Mouse (Mus musculus) left cerebral cortex, adult 18-20 months (tissue): ENCODE results near the gene Hist1h2bq. TPM values are rescaled to one million over a fixed set of nuclear protein-coding genes. Genes with fewer than 3 reads are reported as not detected.
"Not testable (repeated sequence)": the region's sequence is repeated elsewhere in the genome, so short reads cannot be mapped to it uniquely, and the experiment has no call there.

Experiments
- DNase-seq, 2 experiments: peaks; one replicate each; pipeline ENCODE4 v3.0.0; 2021 to 2022; ENCODE audit warnings: low spot score in 2 of 2, mixed read lengths in 1 of 2
- total RNA-seq, 2 experiments: library from RNA; stranded (reverse); gene quantifications; 2 replicates each; pipeline ENCODE4 v1.2.3; 2021

Hist1h2bq gene
- total RNA-seq, 2 experiments from 2014 or later = 23.2 to 34.4 TPM

- no peak for DNase-seq
These were observed 19.3 kb downstream of the Hist1h2bq start for GRCm38 (mm10) chr13:21790601-21791283.

- DNase-seq = no peak
These were observed 20.1 kb downstream of the Hist1h2bq start for GRCm38 (mm10) chr13:21789925-21790324.

- no peak for DNase-seq
These were observed 22.0 kb downstream of the Hist1h2bq start for GRCm38 (mm10) chr13:21787760-21788593.

- DNase-seq = peak; percentile 80 to 85
These were observed 22.9 kb downstream of the Hist1h2bq start, which contains the start of the genes Hist1h2an and Hist1h2bp for GRCm38 (mm10) chr13:21786899-21787629. Hist1h2an (minus strand) TSS chr13:21787218. Hist1h2bp (plus strand) TSS chr13:21787461.

GRCm38 (mm10) chr13:21786189-21786898 lies 23.7 kb downstream of the Hist1h2bq start:
- no peak for DNase-seq

- DNase-seq = no peak
These were observed 25.7 kb downstream of the Hist1h2bq start for GRCm38 (mm10) chr13:21784311-21784710.

- DNase-seq = no peak
These were observed 26.2 kb downstream of the Hist1h2bq start for GRCm38 (mm10) chr13:21783734-21784161.

GRCm38 (mm10) chr13:21783255-21783617 lies 26.8 kb downstream of the Hist1h2bq start, which contains the start of gene Hist1h3i:
Hist1h3i (minus strand) TSS chr13:21783370.
- peak; percentile 60 to 62 for DNase-seq

- not testable (repeated sequence) for DNase-seq
These were observed 27.4 kb downstream of the Hist1h2bq start for GRCm38 (mm10) chr13:21782361-21783254.

- DNase-seq = no peak
These were observed 28.4 kb downstream of the Hist1h2bq start for GRCm38 (mm10) chr13:21781639-21782038.

- DNase-seq = no peak
These were observed 28.9 kb downstream of the Hist1h2bq start for GRCm38 (mm10) chr13:21781021-21781555.

GRCm38 (mm10) chr13:21779767-21780731 lies 29.9 kb downstream of the Hist1h2bq start, which contains the start of gene Hist1h1b:
Hist1h1b (minus strand) TSS chr13:21780625.
- peak; percentile 71 to 77 for DNase-seq

GRCm38 (mm10) chr13:21778814-21779766 lies 30.9 kb downstream of the Hist1h2bq start:
- peak; percentile 49 to 60 for DNase-seq
